Mouse (Mus musculus) intestine, embryonic 14.5 days (tissue): Measurements from ENCODE around the gene Gm10775. TPM values are rescaled to one million over a fixed set of nuclear protein-coding genes. Genes with fewer than 3 reads are reported as not detected.

Source experiments
- ATAC-seq: fragments of 200-750 bp; cut with Nextera tagmentation; replicated peaks from 2 replicates; pipeline ENCODE4 v1.8.0; 2017; ENCODE audit warnings: low read depth, moderate number of reproducible peaks, moderate TSS enrichment, moderate library complexity; ENCODE audit not compliant: low FRiP score, low TSS enrichment
- DNase-seq: peaks from one replicate; pipeline ENCODE4 v3.0.0-alpha.2; 2018; ENCODE audit warnings: low spot score
- H3K27ac ChIP-seq: fragments of 300-500 bp; sonication (generic); 2 replicates; pipeline ENCODE4 v1.5.1; 2014; ENCODE audit warnings: low read depth, mild to moderate bottlenecking, control low read depth
- H3K27me3 ChIP-seq: fragments of 300-500 bp; sonication (generic); replicated peaks from 2 replicates; pipeline ENCODE4 v1.6.1; 2014; ENCODE audit warnings: low read length, control low read depth; ENCODE audit not compliant: control insufficient read depth, insufficient read depth
- H3K36me3 ChIP-seq: fragments of 300-500 bp; sonication (generic); 2 replicates; pipeline ENCODE4 v1.6.1; 2014; ENCODE audit warnings: low read length, control low read depth; ENCODE audit not compliant: control insufficient read depth, insufficient read depth
- H3K4me1 ChIP-seq: fragments of 300-500 bp; sonication (generic); replicated peaks from 2 replicates; pipeline ENCODE4 v1.6.1; 2014; ENCODE audit warnings: low read length, control low read depth, mixed read lengths; ENCODE audit not compliant: control insufficient read depth, insufficient read depth
- H3K4me2 ChIP-seq: fragments of 300-500 bp; sonication (generic); 2 replicates; pipeline ENCODE4 v1.6.1; 2014; ENCODE audit warnings: low read length
- H3K4me3 ChIP-seq: fragments of 300-500 bp; sonication (generic); 2 replicates; pipeline ENCODE4 v1.5.1; 2014; ENCODE audit warnings: low read depth, low read length, control low read depth, mixed read lengths
- H3K9ac ChIP-seq: fragments of 300-500 bp; sonication (generic); 2 replicates; pipeline ENCODE4 v1.6.1; 2014; ENCODE audit warnings: mild to moderate bottlenecking, low read length
- H3K9me3 ChIP-seq: fragments of 300-500 bp; sonication (generic); 2 replicates; pipeline ENCODE4 v1.6.1; 2016; ENCODE audit warnings: low read length, control low read depth; ENCODE audit not compliant: control insufficient read depth
- WGBS: fragments of 180-500 bp; shearing (Covaris S2); extraction: QIAGEN DNeasy Blood & Tissue Kit; methylation state at CpG from one replicate; pipeline ENCODE4 v1.1.7; 2014; 5-methylcytosine and 5-hydroxymethylcytosine counted together
- polyA plus RNA-seq: library from polyadenylated mRNA; unstranded; fragments of >200 nt; fragmentation: Nextera tagmentation; extraction: Ambion mirVana; gene quantifications from 2 replicates; pipeline ENCODE4 v1.2.1, GENCODE M21; 2014

The Gm10775 gene
- polyA plus RNA-seq, 1 experiment from 2014 or later: 0.15 TPM

GRCm38 (mm10) chr13:65243273-65243672 lies 16.1 kb upstream of the Gm10775 start:
- no peak overlapping the region for H3K4me2 ChIP-seq
- 95% methylated on average over 4 of the region's 4 CpGs for WGBS

GRCm38 (mm10) chr13:65258175-65258954 lies 974 bp upstream of the Gm10775 start:
- Histone ChIP-seq H3K9ac (no peak overlapping the region), H3K27me3 (0 out of 2 replicates have a peak, but pooled peaks cover 4% of the 10 kb centered on the region), H3K9me3 (peaks cover 42% of the 10 kb centered on the region), H3K4me2 (peak overlapping the region; percentile 45), H3K4me3 (peak overlapping the region; percentile 24), H3K27ac (no peak overlapping the region), H3K36me3 (no peaks in the 10 kb centered on the region), H3K4me1 (no peaks in the 10 kb centered on the region)
- WGBS: 19% methylated on average over 36 of the region's 36 CpGs
- DNase-seq (peak; percentile 59), ATAC-seq (peak; percentile 70)

More at GRCm38 (mm10) chr13:65243273-65243672, 16.1 kb upstream of the Gm10775 start:
- H3K4me3 ChIP-seq: no peak overlapping the region
- H3K4me1 ChIP-seq: peaks cover 6% of the 10 kb centered on the region; the same call in 1 of the 2 replicates
- ATAC-seq (no peak), DNase-seq (no peak)
- peaks cover 8% of the 10 kb centered on the region; the same call in 1 of the 2 replicates for H3K9me3 ChIP-seq
- no peak overlapping the region for H3K27ac ChIP-seq
- no peak overlapping the region for H3K9ac ChIP-seq
- H3K36me3 ChIP-seq: no peaks in the 10 kb centered on the region
- no peaks in the 10 kb centered on the region for H3K27me3 ChIP-seq

DNA sequence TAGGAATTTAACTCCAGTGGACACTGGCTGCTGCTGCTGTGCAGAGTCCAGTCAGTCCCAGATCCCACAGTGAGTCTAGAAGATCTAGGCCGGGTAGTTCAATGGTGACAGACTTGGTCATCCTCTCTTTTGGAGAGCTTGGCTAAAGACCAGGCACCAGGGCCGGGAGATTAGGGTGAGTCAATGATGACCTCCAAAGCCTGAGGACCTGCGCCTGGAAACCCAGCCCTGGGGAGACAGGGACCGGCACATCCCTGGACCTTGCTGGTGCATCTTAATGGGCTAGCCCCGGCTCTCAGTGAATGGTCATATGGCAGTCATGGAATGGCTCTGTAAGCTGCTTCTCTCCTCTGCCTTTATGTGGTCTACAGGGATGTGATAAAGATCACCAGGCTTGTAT lies 2.7 kb downstream of the Gm10775 start:
- 93% methylated on average over 5 of the region's 5 CpGs for WGBS

GRCm38 (mm10) chr13:65277994-65278382 lies 18.6 kb downstream of the Gm10775 start:
- no peaks in the 10 kb centered on the region for H3K27me3 ChIP-seq
- WGBS: 12% methylated on average over 9 of the region's 9 CpGs
- no peaks in the 10 kb centered on the region for H3K4me1 ChIP-seq
- H3K36me3 ChIP-seq: 0 out of 2 replicates have a peak, but pooled peaks cover 4% of the 10 kb centered on the region
- H3K27ac ChIP-seq: peak overlapping the region; percentile 73
- peak overlapping the region; percentile 71 for H3K9ac ChIP-seq
- peaks cover 8% of the 10 kb centered on the region; the same call in 1 of the 2 replicates for H3K9me3 ChIP-seq
- H3K4me3 ChIP-seq: peak overlapping the region; percentile 76
- ATAC-seq (peak; percentile 44; the same call in 1 of the 2 replicates), DNase-seq (no peak)
- H3K4me2 ChIP-seq: peak overlapping the region; percentile 68

More for the DNA sequence above, 2.7 kb downstream of the Gm10775 start:
- no peak overlapping the region for H3K9ac ChIP-seq
- no peak for DNase-seq
- H3K27me3 ChIP-seq: 0 out of 2 replicates have a peak, but pooled peaks cover 4% of the 10 kb centered on the region
- H3K4me1 ChIP-seq: no peaks in the 10 kb centered on the region
- no peak overlapping the region for H3K4me3 ChIP-seq
- peaks cover 39% of the 10 kb centered on the region for H3K9me3 ChIP-seq
- ATAC-seq: no peak
- no peak overlapping the region for H3K4me2 ChIP-seq
- no peaks in the 10 kb centered on the region for H3K36me3 ChIP-seq
- H3K27ac ChIP-seq: no peak overlapping the region

DNA sequence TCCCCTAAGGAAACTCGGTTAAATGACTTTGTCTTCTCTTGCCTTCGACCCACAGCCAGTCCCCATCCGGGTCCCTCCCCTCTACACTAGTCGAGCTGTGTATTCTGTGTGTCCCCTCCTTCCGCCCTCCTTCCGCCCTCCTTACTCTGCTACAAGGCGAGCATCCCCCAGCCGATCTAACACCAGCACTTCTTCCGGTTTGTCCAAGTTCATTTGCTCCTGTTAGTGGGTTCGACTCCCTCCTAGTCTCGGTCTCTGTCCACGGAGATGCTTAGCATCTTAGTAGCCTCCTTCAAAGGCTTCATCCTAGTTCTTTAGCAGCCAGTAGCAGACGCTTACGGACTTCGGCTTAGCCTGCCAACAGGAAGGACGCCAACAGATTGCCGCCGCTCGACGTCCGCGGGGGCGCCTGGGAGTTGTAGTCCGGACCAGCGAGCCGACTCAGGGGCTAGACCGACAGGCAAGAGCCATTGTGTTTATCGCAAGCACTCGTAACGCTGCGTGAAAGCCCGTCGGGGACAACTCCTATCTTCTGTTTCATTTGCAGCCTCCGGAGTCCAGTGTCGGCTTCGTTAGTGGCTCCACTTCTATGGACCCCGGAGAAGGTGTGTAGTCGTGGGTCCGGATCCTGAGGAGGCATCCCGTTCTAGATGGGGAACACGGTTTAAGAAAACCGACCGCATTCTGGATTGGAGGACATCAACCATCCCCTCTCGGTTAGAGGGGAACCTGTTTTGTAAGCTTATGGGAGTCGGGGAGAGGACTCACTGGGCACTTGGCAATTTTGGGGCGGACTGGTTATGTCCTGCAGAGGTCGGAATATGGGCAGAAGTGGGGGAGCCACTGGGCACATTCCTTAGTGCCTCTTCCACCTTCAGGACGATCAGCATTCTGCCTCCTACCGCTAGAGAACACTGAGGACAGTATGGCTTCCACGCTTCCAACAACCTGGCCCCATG lies 19.3 kb downstream of the Gm10775 start, which contains the start of gene Zfp369:
TSS of gene Zfp369 (plus strand) at position 432 of the 959 bp plus-strand sequence.
- H3K27ac ChIP-seq: peak within 1 kb of the TSS; percentile 73
- peaks cover 8% of the 10 kb centered on the region; the same call in 1 of the 2 replicates for H3K9me3 ChIP-seq
- H3K4me3 ChIP-seq: peak within 1 kb of the TSS; percentile 76
- WGBS: under 1% methylated on average over 50 of the region's 50 CpGs
- H3K4me1 ChIP-seq: no peaks in the 10 kb centered on the region
- peak within 1 kb of the TSS; percentile 68 for H3K4me2 ChIP-seq
- peak within 1 kb of the TSS; percentile 71 for H3K9ac ChIP-seq
- DNase-seq (peak; percentile 96), ATAC-seq (peak; percentile 98)
- 0 out of 2 replicates have a peak, but pooled peaks cover 4% of the 10 kb centered on the region for H3K36me3 ChIP-seq
- no peaks in the 10 kb centered on the region for H3K27me3 ChIP-seq

GRCm38 (mm10) chr13:65286771-65287170 lies 27.4 kb downstream of the Gm10775 start:
- H3K27ac ChIP-seq: no peak overlapping the region
- no peak overlapping the region for H3K4me3 ChIP-seq
- ATAC-seq (no peak), DNase-seq (no peak)
- H3K9me3 ChIP-seq: peaks cover 38% of the 10 kb centered on the region
- H3K9ac ChIP-seq: no peak overlapping the region
- H3K4me1 ChIP-seq: no peaks in the 10 kb centered on the region
- no peaks in the 10 kb centered on the region for H3K27me3 ChIP-seq
- no peak overlapping the region for H3K4me2 ChIP-seq
- H3K36me3 ChIP-seq: peaks cover 61% of the 10 kb centered on the region
- WGBS: 94% methylated on average over 2 of the region's 2 CpGs

- Histone ChIP-seq H3K9ac (no peak overlapping the region), H3K27me3 (no peaks in the 10 kb centered on the region), H3K4me1 (no peaks in the 10 kb centered on the region), H3K9me3 (peaks cover 41% of the 10 kb centered on the region), H3K36me3 (peaks cover 60% of the 10 kb centered on the region), H3K4me3 (no peak overlapping the region), H3K4me2 (no peak overlapping the region), H3K27ac (no peak overlapping the region)
- no peak for DNase-seq
- WGBS: 98% methylated on average over 4 of the region's 4 CpGs
- ATAC-seq: no peak
These were observed 37.0 kb downstream of the Gm10775 start for GRCm38 (mm10) chr13:65296354-65296753.
